Comparison of ENCODE assay signal across 19 mouse cellular contexts in the genomic region with DNA sequence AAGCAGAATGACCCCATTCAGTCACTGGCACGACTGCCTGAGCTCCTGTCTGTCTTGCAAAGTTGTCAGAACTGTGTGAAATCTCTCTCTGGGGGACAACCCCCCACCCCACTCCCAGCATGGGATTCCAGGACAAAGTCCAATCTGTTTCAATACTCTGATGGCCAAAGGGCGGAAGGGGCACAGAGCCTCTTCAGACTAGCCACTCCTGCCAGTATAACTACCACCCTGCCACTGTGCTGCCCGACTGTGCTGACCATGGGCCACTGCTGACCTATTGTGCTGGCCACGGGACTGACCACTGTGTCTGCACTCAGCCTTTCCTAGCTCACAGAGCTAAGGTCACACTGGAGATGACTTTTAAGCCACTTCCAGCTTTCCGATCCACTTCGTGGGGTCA. TPM values are rescaled to one million over a fixed set of nuclear protein-coding genes. Genes with fewer than 3 reads are reported as not detected.
A peak's percentile ranks its signal among the peaks of the same experiment; 100 is the strongest.
DNase-seq lines count a peak whose midpoint lies in the region; ATAC-seq and TF ChIP-seq lines count a peak whose summit lies in the region.
"Had no signal": no experiment of that assay in that cellular context is flagged by ENCODE, and none has a peak within 500 bp of the region (broad histone marks: within the 10 kb centered on the region; RNA-seq: fewer than 3 reads in every experiment).

No protein-coding gene starts in this region.

- no peak for TF ChIP-seq EP300 in liver, embryonic 14.5 days (IDR thresholded peaks at IDR 0.05; ENCODE audit: low read depth)

- H3K4me3 ChIP-seq in intestine, embryonic 14.5 days (ENCODE audit: low read depth, low read length): no peak overlapping the region
- no peak overlapping the region for H3K4me3 ChIP-seq in intestine, embryonic 16.5 days (ENCODE audit: low read length)
- no peak overlapping the region for H3K4me3 ChIP-seq in liver, embryonic 14.5 days (ENCODE audit: insufficient read depth in 1 of 2, low read depth in 2 of 2, low read length in 2 of 2)
- H3K4me3 ChIP-seq: embryonic facial prominence, embryonic 13.5 days had no signal

- no peaks in the 10 kb centered on the region for H3K36me3 ChIP-seq in intestine, embryonic 14.5 days (ENCODE audit: control insufficient read depth, insufficient read depth, low read length)
- no peaks in the 10 kb centered on the region for H3K36me3 ChIP-seq in intestine, embryonic 16.5 days (ENCODE audit: control insufficient read depth, insufficient read depth, low read length)
- no peaks in the 10 kb centered on the region for H3K36me3 ChIP-seq in liver, embryonic 14.5 days (replicated peaks; ENCODE audit: control insufficient read depth, insufficient read depth, low read depth)
- H3K36me3 ChIP-seq: embryonic facial prominence, embryonic 13.5 days; G1E had no signal

- TF ChIP-seq CTCF in liver, embryonic 14.5 days (IDR thresholded peaks at IDR 0.05; ENCODE audit: low read depth): no peak

- no peak overlapping the region for H3K9ac ChIP-seq in intestine, embryonic 14.5 days (ENCODE audit: low read length)
- H3K9ac ChIP-seq in intestine, embryonic 16.5 days (ENCODE audit: low read depth, low read length): no peak overlapping the region
- H3K9ac ChIP-seq in liver, embryonic 14.5 days (replicated peaks): no peak overlapping the region
- H3K9ac ChIP-seq: embryonic facial prominence, embryonic 13.5 days had no signal

- no peaks in the 10 kb centered on the region for H3K4me1 ChIP-seq in intestine, embryonic 14.5 days (replicated peaks; ENCODE audit: control insufficient read depth, insufficient read depth, low read length)
- H3K4me1 ChIP-seq in intestine, embryonic 16.5 days (ENCODE audit: control insufficient read depth, insufficient read depth, low read length): peaks cover 4% of the 10 kb centered on the region
- H3K4me1 ChIP-seq in liver, embryonic 14.5 days (replicated peaks; ENCODE audit: control insufficient read depth in 2 of 2, insufficient read depth in 2 of 2, low read length in 1 of 2): no peaks in the 10 kb centered on the region

- 0 out of 2 replicates have a peak, but pooled peaks have one; percentile 23 for ATAC-seq in intestine, embryonic 14.5 days (replicated peaks; ENCODE audit: low FRiP score, low TSS enrichment, low read depth)
- ATAC-seq in intestine, embryonic 16.5 days: no peak
- ATAC-seq in liver, embryonic 14.5 days (ENCODE audit: insufficient read depth): peak; percentile 18; the same call in 1 of the 2 replicates
- ATAC-seq: inflammation-experienced regulatory T-cells, adult 6 months had no signal

- no peak overlapping the region for H3K27ac ChIP-seq in intestine, embryonic 14.5 days (ENCODE audit: low read depth)
- no peak overlapping the region for H3K27ac ChIP-seq in intestine, embryonic 16.5 days (ENCODE audit: low read length)
- H3K27ac ChIP-seq in liver, embryonic 14.5 days: no peak overlapping the region
- H3K27ac ChIP-seq: embryonic facial prominence, embryonic 13.5 days had no signal

- no peak for DNase-seq in intestine, embryonic 14.5 days (ENCODE audit: low spot score)
- DNase-seq in kidney, adult 9 months: peak; percentile 87
- peak; percentile 56 to 85 for DNase-seq in kidney, postnatal 25 days
- DNase-seq in liver, embryonic 14.5 days (ENCODE audit: low read depth in 3 of 3, low spot score in 3 of 3): peak in 1 of 3 experiments; percentile 7
- DNase-seq in layer of hippocampus, postnatal 25 days (ENCODE audit: extremely low spot score in 1 of 2, low spot score in 1 of 2): no peak
- DNase-seq in heart, postnatal 10 days: no peak
- DNase-seq: cerebellum, postnatal 36 days; gastrocnemius, postnatal 14 days; heart, postnatal 36 days; left cerebral cortex, postnatal 4 days; right cerebral cortex, adult 18-20 months; thymus, postnatal 36 days had no signal

- H3K9me3 ChIP-seq in intestine, embryonic 14.5 days (ENCODE audit: control insufficient read depth, low read length): no peaks in the 10 kb centered on the region
- no peaks in the 10 kb centered on the region for H3K9me3 ChIP-seq in intestine, embryonic 16.5 days (ENCODE audit: control insufficient read depth, low read length)
- H3K9me3 ChIP-seq in liver, embryonic 14.5 days (ENCODE audit: control insufficient read depth, low read length): no peaks in the 10 kb centered on the region
- H3K9me3 ChIP-seq: embryonic facial prominence, embryonic 13.5 days had no signal

- H3K4me2 ChIP-seq in intestine, embryonic 14.5 days (ENCODE audit: low read length): no peak overlapping the region
- no peak overlapping the region for H3K4me2 ChIP-seq in intestine, embryonic 16.5 days (ENCODE audit: low read depth, low read length)
- H3K4me2 ChIP-seq in liver, embryonic 14.5 days (ENCODE audit: low read depth): no peak overlapping the region
- H3K4me2 ChIP-seq: embryonic facial prominence, embryonic 13.5 days had no signal

- intact Hi-C loops in heart, postnatal 10 days (cut with DNase I): loop anchor here (2.0 kb wide), 1 partner anchor 49 kb away; no protein-coding TSS in a partner anchor

- WGBS in intestine, embryonic 14.5 days: 42% methylated on average over 6 of the region's 6 CpGs
- WGBS in intestine, embryonic 16.5 days: 36% methylated on average over 6 of the region's 6 CpGs
- WGBS in liver, embryonic 14.5 days (ENCODE audit: insufficient replicate concordance): 37% methylated on average over 6 of the region's 6 CpGs

- no peaks in the 10 kb centered on the region for H3K27me3 ChIP-seq in intestine, embryonic 14.5 days (replicated peaks; ENCODE audit: control insufficient read depth, insufficient read depth, low read length)
- no peaks in the 10 kb centered on the region for H3K27me3 ChIP-seq in intestine, embryonic 16.5 days (replicated peaks; ENCODE audit: control insufficient read depth, insufficient read depth, low read length)
- no peaks in the 10 kb centered on the region for H3K27me3 ChIP-seq in liver, embryonic 14.5 days (ENCODE audit: control insufficient read depth, insufficient read depth, low read length)
- H3K27me3 ChIP-seq: embryonic facial prominence, embryonic 13.5 days had no signal

RNA-seq across cellular contexts. Expression of gene Scn11a, which starts 16.8 kb away (rescaled TPM):
- polyA plus RNA-seq in intestine, embryonic 14.5 days (2014; fragmentation: Nextera tagmentation; extraction: Ambion mirVana): 0.04 and 0.05 TPM in 2 replicates
- 0.04 TPM in 1 of 2 replicates, not detected in the other for polyA plus RNA-seq in intestine, embryonic 16.5 days (2015; fragmentation: Nextera tagmentation; extraction: Ambion mirVana)
- polyA plus RNA-seq in liver, embryonic 14.5 days (2012; rRNA removed): 0.01 TPM in 1 of 2 replicates, not detected in the other
- not detected in 2 replicates for polyA plus RNA-seq in liver, embryonic 14.5 days (2014; fragmentation: Nextera tagmentation; extraction: Ambion mirVana)
- total RNA-seq in layer of hippocampus, postnatal 25 days (2021): not detected
- total RNA-seq in heart, postnatal 10 days (2021): under 1 TPM; 0.07 to 0.12 TPM
- total RNA-seq: adrenal gland, adult 18-20 months; gastrocnemius, postnatal 14 days; megakaryocyte, adult 5-6 weeks had no signal
- polyA plus RNA-seq: embryonic facial prominence, embryonic 13.5 days; G1E; spleen, adult 2 months had no signal

RNA-seq across cellular contexts. Expression of gene Wdr48, which starts 52.6 kb away (rescaled TPM):
- 49.0 and 51.7 TPM in 2 replicates for polyA plus RNA-seq in intestine, embryonic 14.5 days (2014; fragmentation: Nextera tagmentation; extraction: Ambion mirVana)
- polyA plus RNA-seq in intestine, embryonic 16.5 days (2015; fragmentation: Nextera tagmentation; extraction: Ambion mirVana): 34.0 and 36.7 TPM in 2 replicates
- polyA plus RNA-seq in liver, embryonic 14.5 days (2012; rRNA removed): 11.0 and 16.1 TPM in 2 replicates
- 20.6 and 25.6 TPM in 2 replicates for polyA plus RNA-seq in liver, embryonic 14.5 days (2014; fragmentation: Nextera tagmentation; extraction: Ambion mirVana)
- total RNA-seq in layer of hippocampus, postnatal 25 days (2021): 10 to 100 TPM; 64.3 to 70.5 TPM
- 10 to 100 TPM; 29.8 to 30.3 TPM for total RNA-seq in heart, postnatal 10 days (2021)

Comparison
In these comparisons a context has a peak if more than half of its experiments do, and no peak if none do; other contexts are left out.
1. DNase-seq: peak in kidney, adult 9 months (single experiment) and kidney, postnatal 25 days (2 of 2); none in intestine, embryonic 14.5 days (single experiment), layer of hippocampus, postnatal 25 days (0 of 2) and heart, postnatal 10 days (0 of 2).